Mouse (Mus musculus) liver, embryonic 14.5 days (tissue): ENCODE measurements around the gene Gm10964. TPM values are rescaled to one million over a fixed set of nuclear protein-coding genes. Genes with fewer than 3 reads are reported as not detected.

Experiments
- ATAC-seq: fragments of 200-750 bp; cut with Nextera tagmentation; 2 replicates; pipeline ENCODE4 v1.8.0; 2017; ENCODE audit warnings: moderate number of reproducible peaks, mild to moderate bottlenecking, moderate library complexity; ENCODE audit not compliant: insufficient read depth
- DNase-seq, 3 experiments: peaks; one replicate each; pipeline ENCODE4 v3.0.0-alpha.2; 2012 to 2013; ENCODE audit warnings: low read depth in 3 of 3, low spot score in 3 of 3
- H3K27ac ChIP-seq: fragments of 300-500 bp; sonication (generic); 2 replicates; pipeline ENCODE4 v1.5.1; 2014; ENCODE audit warnings: moderate library complexity, mild to moderate bottlenecking, control low read depth, inconsistent platforms
- H3K27me3 ChIP-seq: fragments of 300-500 bp; sonication (generic); 2 replicates; pipeline ENCODE4 v1.6.1; 2014; ENCODE audit warnings: mild to moderate bottlenecking, low read length, moderate library complexity; ENCODE audit not compliant: control insufficient read depth, insufficient read depth
- H3K36me3 ChIP-seq: fragments of 300-500 bp; sonication (generic); replicated peaks from 2 replicates; pipeline ENCODE4 v1.6.1; 2014; ENCODE audit warnings: low read depth; ENCODE audit not compliant: control insufficient read depth, insufficient read depth
- H3K4me1 ChIP-seq, 2 experiments: fragments of 200-500 bp in 1 of 2; fragments of 300-500 bp in 1 of 2; sonication (generic) in 1 of 2; replicated peaks; 2 replicates each; pipeline ENCODE4 v1.6.1; 2012 to 2014; ENCODE audit warnings: antibody characterized with exemption in 1 of 2, inconsistent platforms in 1 of 2, low read length in 1 of 2; ENCODE audit not compliant: control insufficient read depth in 2 of 2, insufficient read depth in 2 of 2
- H3K4me2 ChIP-seq: fragments of 300-500 bp; sonication (generic); 2 replicates; pipeline ENCODE4 v1.6.1; 2014; ENCODE audit warnings: low read depth, mild to moderate bottlenecking, control low read depth, moderate library complexity
- H3K4me3 ChIP-seq, 2 experiments: fragments of 200-500 bp in 1 of 2; fragments of 300-500 bp in 1 of 2; sonication (generic) in 1 of 2; 2 replicates each; pipeline ENCODE4 v1.5.1; 2012 to 2014; ENCODE audit warnings: low read depth in 2 of 2, low read length in 2 of 2, mild to moderate bottlenecking in 2 of 2, control low read depth in 1 of 2, inconsistent platforms in 1 of 2, moderate library complexity in 1 of 2; ENCODE audit not compliant: insufficient read depth in 1 of 2
- H3K9ac ChIP-seq: fragments of 300-500 bp; sonication (generic); replicated peaks from 2 replicates; pipeline ENCODE4 v1.6.1; 2014; ENCODE audit warnings: mild to moderate bottlenecking, control low read depth, moderate library complexity
- H3K9me3 ChIP-seq: fragments of 300-500 bp; sonication (generic); 2 replicates; pipeline ENCODE4 v1.6.1; 2016; ENCODE audit warnings: low read length, mixed read lengths; ENCODE audit not compliant: control insufficient read depth
- CTCF ChIP-seq: IDR thresholded peaks from 2 replicates; pipeline ENCODE4 v1.5.1; 2016; ENCODE audit warnings: antibody characterized with exemption, low read depth, control low read depth
- EP300 ChIP-seq: IDR thresholded peaks from 2 replicates; pipeline ENCODE4 v1.6.1; 2016; ENCODE audit warnings: antibody characterized with exemption, low read depth
- WGBS: fragments of 180-500 bp; shearing (Covaris S2); extraction: QIAGEN DNeasy Blood & Tissue Kit; methylation state at CpG from one replicate; pipeline ENCODE4 v1.1.7; 2014; ENCODE audit not compliant: insufficient replicate concordance; 5-methylcytosine and 5-hydroxymethylcytosine counted together
- polyA plus RNA-seq, 2 experiments: library from polyadenylated mRNA; depleted of rRNA in 1 of 2; stranded (reverse) in 1 of 2; unstranded in 1 of 2; fragments of >200 nt; fragmentation: Nextera tagmentation in 1 of 2; extraction: Ambion mirVana in 1 of 2; gene quantifications; 2 replicates each; pipeline versions ENCODE4 v1.2.1 to v1.2.3; 2012 to 2014

Gene Gm10964
- polyA plus RNA-seq, 2 experiments: not detected

DNA sequence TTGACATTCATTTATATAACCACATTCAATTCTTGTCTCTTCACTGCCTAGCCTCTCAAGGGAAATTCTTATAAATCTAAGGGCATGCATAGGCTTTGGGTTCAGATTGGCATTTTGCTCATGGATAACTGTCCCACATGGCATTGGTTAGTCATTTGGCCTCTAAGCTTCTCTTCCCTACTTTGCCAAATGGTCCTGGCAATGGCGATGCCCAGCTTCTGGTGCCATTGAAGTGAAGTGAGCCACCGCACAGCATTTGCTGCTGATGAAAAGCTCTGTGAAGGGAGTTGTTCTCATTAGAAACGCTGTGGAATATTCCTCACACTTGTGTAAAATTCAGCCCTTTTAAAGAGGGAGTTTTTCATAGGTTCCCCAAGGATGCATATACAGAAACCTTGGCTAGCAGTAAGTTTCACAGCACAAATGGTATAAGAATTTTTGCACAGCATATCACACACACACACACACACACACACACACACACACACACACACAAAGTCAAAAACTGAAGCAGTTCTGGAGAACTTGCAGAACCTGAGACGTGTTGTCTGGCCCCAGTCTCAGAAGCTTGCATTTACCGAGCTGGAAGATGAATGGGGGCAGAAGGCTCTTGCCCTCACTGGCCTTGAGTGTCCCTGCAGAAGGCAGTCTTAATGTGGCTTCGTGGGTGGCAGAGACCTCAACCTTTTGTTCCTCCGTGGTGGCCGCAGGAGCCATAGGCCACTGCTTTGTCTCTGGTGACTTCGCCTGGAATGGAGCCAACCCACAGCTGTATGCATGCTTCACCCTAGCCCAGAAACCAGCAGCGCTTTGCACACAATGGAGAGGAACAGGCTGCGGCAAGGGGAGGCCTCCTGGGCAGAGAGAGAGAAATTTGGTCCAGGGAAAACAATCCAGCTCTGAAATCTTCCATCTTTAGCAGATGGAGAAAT lies 23.1 kb upstream of the Gm10964 start:
- DNase-seq: no peak
- ATAC-seq: no peak
- no peak for TF ChIP-seq EP300
- no peak for TF ChIP-seq CTCF
- Histone ChIP-seq H3K4me1 (no peaks in the 10 kb centered on the region), H3K4me3 (no peak overlapping the region), H3K4me2 (no peak overlapping the region), H3K27me3 (no peaks in the 10 kb centered on the region), H3K9me3 (no peaks in the 10 kb centered on the region), H3K9ac (no peak overlapping the region), H3K36me3 (no peaks in the 10 kb centered on the region), H3K27ac (no peak overlapping the region)
- WGBS: 53% methylated on average over 11 of the region's 11 CpGs

DNA sequence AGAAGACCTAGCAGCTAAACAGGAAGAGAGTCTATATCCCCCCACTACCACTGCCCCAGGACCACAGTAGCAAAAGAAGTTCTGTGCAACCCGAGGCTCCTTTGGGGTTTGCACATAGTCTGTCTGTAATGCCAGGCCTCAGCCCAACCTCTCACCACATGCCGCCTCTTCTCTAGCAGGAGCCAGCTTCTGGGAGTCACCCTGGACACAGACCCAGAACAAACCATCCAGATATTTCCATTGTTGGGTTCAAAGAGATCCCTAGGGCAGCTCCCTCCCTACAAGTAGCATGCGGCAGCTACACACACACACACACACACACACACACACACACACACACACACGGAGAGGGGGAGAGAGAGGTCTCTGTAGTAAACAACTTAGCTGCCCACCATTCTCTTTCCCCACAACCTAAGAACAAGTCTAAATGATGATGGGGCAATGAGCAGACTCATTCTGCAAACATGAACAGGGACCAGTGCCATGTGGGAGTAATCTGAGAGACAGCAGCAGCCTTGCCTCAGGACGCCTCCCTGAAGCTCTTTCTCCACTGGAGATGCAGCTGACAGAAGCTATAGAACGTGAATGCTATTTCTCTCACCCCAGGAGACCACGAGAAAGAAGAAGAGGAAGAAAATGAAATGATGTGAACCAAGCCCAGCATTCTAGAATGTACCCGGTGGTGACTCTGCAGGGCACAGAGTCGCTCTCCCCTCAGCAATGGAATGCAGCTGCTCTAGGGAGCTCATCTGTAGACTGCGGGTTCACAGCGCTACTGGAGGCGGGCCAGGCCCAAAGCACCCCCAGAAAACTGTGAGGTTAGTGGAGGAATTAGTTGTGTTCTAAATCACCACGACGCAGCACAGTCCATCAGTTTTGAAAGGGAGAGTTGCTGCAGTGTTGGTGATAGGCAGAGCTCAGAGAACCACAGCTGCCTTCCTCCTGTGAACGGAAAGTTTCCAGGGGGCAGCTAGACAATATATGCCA lies 22.1 kb upstream of the Gm10964 start:
- H3K27me3 ChIP-seq: no peaks in the 10 kb centered on the region
- H3K27ac ChIP-seq: no peak overlapping the region
- no peak for DNase-seq

DNA sequence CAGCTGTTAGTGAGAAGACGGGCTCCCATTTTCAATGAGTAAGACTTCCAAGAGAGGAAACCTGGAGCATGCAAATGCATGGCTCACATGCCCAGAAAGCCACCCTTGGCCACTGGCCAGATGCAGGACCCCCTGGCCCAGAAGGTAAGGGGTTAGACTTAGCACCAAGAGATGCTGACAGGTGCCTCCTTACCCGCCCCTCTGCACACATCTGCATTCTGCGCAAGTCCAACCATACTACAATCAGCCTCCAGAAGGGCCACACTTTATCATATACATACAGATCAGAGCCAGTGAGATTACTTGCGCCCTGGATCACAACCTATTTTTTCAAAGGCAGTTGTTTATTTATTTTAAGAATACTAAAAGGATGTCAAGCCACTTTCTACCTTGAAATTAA lies 20.4 kb upstream of the Gm10964 start:
- Histone ChIP-seq H3K9ac (no peak overlapping the region), H3K4me3 (no peak overlapping the region), H3K9me3 (no peaks in the 10 kb centered on the region), H3K4me2 (no peak overlapping the region), H3K36me3 (no peaks in the 10 kb centered on the region), H3K27me3 (no peaks in the 10 kb centered on the region), H3K4me1 (no peaks in the 10 kb centered on the region), H3K27ac (no peak overlapping the region)
- 72% methylated on average over 4 of the region's 4 CpGs for WGBS
- TF ChIP-seq EP300 (no peak), CTCF (no peak)
- DNase-seq (no peak), ATAC-seq (no peak)

More for the DNA sequence above, 22.1 kb upstream of the Gm10964 start:
- Histone ChIP-seq H3K36me3 (no peaks in the 10 kb centered on the region), H3K9ac (no peak overlapping the region), H3K4me3 (no peak overlapping the region), H3K4me1 (no peaks in the 10 kb centered on the region), H3K9me3 (no peaks in the 10 kb centered on the region), H3K4me2 (no peak overlapping the region)
- 50% methylated on average over 15 of the region's 15 CpGs for WGBS
- no peak for ATAC-seq
- TF ChIP-seq EP300: no peak
- no peak for TF ChIP-seq CTCF

DNA sequence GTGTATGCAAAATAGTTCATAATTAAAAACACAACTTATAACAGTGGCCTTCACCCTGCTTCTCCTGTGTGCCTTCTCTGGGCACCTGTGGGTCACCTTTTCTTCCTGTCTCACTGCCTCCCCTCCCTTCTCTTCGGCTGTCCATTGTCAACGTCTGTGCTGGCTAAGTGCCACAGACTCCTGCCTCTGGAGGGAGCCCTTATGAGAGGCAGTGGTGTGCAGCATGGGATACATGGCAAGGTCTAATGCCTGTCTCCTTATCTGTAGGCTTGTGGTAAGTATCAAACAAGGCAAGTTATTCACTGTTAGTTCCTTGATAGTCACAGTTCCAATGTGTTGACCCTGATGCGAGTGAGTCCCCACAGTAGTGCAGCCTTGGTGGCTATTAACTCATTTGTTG lies 15.0 kb upstream of the Gm10964 start:
- no peaks in the 10 kb centered on the region for H3K36me3 ChIP-seq
- DNase-seq: peak in 2 of 3 experiments; percentile 17 to 24
- 22% methylated on average over 3 of the region's 3 CpGs for WGBS

DNA sequence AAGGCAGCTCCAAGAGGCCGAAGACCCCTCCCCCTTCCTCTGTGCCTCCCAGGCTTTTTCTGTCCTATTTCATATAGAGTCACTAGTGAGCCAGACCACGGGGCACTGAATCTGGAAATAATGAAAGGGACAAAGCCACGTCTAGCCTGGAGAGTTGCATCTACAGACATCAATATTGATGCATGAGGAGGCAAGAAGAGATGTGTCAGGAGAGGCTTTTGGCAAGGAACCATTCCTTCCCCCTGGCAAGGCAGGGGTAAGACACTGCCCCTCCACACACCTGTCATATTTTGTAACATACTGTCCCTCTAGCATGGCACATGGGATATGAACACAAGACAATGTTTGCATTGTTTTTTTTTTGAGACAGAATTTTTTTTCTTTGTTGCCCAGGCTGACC lies 12.5 kb upstream of the Gm10964 start:
- H3K9ac ChIP-seq: no peak overlapping the region
- H3K27ac ChIP-seq: no peak overlapping the region
- H3K9me3 ChIP-seq: no peaks in the 10 kb centered on the region
- H3K4me1 ChIP-seq: no peaks in the 10 kb centered on the region; a peak in 1 of 4 replicates
- no peak overlapping the region for H3K4me3 ChIP-seq
- DNase-seq (no peak), ATAC-seq (no peak)
- no peaks in the 10 kb centered on the region for H3K36me3 ChIP-seq
- H3K4me2 ChIP-seq: no peak overlapping the region
- no peak for TF ChIP-seq CTCF
- TF ChIP-seq EP300: no peak
- no peaks in the 10 kb centered on the region for H3K27me3 ChIP-seq
- 50% methylated on average over 3 of the region's 3 CpGs for WGBS

More for the DNA sequence above, 15.0 kb upstream of the Gm10964 start:
- Histone ChIP-seq H3K27ac (no peak overlapping the region), H3K4me1 (no peaks in the 10 kb centered on the region; a peak in 1 of 4 replicates), H3K27me3 (no peaks in the 10 kb centered on the region), H3K9ac (no peak overlapping the region), H3K4me2 (no peak overlapping the region), H3K4me3 (no peak overlapping the region), H3K9me3 (no peaks in the 10 kb centered on the region)
- ATAC-seq: peak; percentile 79
- TF ChIP-seq CTCF (peak; percentile 66), EP300 (peak; percentile 59)
